Mouse (Mus musculus): ENCODE data around the gene Fhdc1.

The Fhdc1 gene

GRCm38 (mm10) chr3:84432797-84433445 lies 47.3 kb downstream of the Fhdc1 start:
- DNase-seq (ENCODE audit: low spot score), result no peak

DNA sequence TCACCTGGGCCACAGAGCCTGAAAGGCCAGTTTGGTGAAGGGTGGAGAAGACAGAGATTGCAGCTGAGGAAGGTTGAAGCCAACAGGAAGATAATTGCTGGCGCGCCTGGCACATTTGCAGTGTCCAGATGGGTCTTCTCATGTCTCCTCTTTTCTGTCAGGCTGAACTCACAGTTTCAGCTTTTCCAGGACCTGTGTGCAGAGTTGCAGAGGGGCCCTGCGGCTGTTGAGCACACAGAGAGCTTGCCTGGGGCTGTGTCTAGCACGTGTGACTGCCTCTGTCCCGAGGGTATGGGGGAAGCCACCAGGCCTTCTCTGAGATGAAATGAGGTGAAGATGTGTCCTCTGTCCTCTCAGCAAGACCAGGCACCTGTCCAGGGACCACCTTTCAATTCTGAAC lies 49.0 kb downstream of the Fhdc1 start:
- DNase-seq (ENCODE audit: low spot score), result no peak

DNA sequence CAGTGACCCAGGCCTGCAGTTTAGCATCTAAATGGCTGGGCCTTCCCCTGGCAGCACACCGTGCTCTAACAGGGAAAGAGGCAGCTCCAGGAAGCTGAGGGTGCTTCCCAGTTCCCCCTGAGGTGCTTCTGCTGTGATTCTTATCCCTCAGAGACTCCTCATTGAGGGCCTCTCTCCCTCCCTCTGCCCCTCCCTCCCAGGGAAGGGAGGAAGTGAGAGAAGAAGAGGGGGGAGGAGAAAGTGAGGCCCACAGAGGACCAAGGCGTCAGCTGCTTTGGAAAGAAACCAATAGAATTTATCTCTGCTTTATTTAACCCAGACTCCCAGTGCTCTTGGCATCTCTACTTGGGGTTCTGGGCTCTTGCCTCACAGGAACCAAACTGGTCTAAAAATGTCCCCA lies 50.1 kb downstream of the Fhdc1 start:
- DNase-seq (ENCODE audit: low spot score), result no peak

GRCm38 (mm10) chr3:84428994-84429725 lies 51.1 kb downstream of the Fhdc1 start:
- no peak for DNase-seq (ENCODE audit: low spot score)

DNA sequence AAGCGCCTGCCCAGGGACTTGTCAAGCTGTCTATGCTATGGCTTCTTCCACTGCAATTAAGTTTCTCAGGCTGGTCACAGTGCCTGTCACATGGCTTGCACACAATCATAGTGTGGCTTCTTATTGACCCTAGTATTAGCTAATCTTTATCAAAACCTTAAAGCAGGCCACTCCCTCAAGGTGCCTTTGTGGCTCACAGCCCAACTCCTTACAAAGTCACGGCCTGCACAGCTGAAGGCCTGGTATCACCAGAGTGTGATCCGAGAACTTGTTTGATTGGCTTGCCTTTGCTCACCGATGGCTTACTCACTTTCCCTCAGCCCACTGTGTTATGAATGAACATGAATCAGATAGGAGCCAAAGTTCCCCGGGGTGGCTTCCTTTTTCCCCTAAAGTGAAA lies 52.5 kb downstream of the Fhdc1 start:
- no peak for DNase-seq (ENCODE audit: low spot score)

- no peak for DNase-seq (ENCODE audit: low spot score)
These were observed 57.9 kb downstream of the Fhdc1 start for GRCm38 (mm10) chr3:84422340-84422739.

DNA sequence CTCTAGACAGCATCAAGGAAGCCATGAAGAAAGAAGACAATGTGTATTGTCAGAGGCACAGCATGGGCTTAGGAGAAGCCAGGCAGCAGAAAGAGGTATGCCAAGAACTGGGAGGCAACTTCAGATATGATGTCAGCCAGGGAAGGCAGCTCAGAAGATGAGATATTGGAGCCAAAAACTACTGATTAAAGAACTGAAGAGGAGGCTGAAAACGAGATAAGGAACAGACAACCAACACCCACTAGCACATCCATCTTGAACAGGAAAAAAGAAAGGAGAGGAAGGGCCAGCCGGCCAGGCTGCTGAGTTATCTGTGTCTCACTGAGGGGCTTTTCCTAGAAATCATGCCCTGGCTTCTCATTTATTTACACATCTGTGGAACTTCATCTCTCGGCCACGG lies 66.4 kb downstream of the Fhdc1 start:
- DNase-seq (ENCODE audit: low spot score), result peak; percentile 52

DNA sequence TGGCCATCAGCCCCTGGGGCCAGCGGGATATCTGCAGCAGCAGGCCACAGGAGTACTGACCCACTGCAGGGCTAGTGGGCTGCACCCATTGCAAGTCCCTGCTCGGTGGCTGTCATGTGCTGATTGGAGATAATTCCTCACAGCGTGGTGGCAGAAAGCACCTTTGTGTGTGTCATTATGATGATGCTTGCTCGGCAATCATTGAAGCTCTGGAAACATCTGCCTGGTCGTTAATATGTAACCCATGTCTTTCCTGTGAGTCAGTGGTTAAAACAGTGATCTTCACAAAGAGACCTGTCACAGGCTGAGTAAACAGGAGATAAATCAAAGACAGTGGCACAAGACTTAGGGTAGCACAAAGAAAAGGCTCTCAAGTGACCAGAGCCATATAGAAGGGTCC lies 67.3 kb downstream of the Fhdc1 start:
- DNase-seq (ENCODE audit: low spot score), result no peak

- no peak for DNase-seq (ENCODE audit: low spot score)
These were observed 70.8 kb downstream of the Fhdc1 start for GRCm38 (mm10) chr3:84409474-84409862.

- DNase-seq (ENCODE audit: low spot score), result no peak
These were observed 71.3 kb downstream of the Fhdc1 start for GRCm38 (mm10) chr3:84408756-84409473.

- no peak for DNase-seq (ENCODE audit: low spot score)
These were observed 74.7 kb downstream of the Fhdc1 start for GRCm38 (mm10) chr3:84405523-84405922.

GRCm38 (mm10) chr3:84403389-84403788 lies 76.8 kb downstream of the Fhdc1 start:
- DNase-seq (ENCODE audit: low spot score), result no peak

DNA sequence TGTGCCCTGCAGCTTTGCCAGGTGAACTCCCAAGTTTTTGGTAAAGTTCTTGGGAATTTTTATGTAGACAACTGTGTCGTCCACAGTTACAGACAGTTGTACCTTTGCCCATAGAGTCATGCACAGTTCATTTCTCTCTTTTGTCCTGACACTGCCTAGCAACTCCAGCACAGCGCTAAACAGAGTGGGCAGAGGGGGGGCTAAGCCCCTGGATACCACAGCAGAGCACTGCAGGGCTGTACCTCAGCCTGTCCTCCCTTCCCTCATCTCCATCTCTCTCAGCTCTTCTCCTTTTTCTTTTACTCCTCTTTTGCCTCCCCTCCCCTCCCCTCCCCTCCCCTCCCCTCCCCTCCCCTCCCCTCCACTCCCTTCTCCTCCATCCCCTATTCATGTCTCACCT lies 77.5 kb downstream of the Fhdc1 start:
- no peak for DNase-seq (ENCODE audit: low spot score)

DNA sequence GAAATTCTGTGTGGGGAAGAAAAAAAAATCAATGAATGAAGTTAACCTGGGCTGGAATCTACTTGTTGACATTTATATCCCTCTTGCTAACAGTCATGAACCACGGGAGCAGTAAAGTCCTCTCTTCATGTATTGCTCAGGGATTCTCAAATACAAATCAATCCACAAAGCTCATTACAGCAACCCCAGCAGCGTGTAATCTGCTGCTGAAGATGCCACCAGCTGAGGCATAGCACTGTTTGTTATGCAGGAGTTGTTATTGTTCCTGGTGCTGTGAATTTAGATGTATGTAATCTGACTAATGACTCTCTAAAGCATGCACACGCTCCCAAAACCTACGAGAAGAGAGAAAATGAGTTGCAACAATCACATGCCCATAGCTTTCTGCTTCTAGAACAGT lies 82.3 kb downstream of the Fhdc1 start:
- no peak for DNase-seq (ENCODE audit: low spot score)

DNA sequence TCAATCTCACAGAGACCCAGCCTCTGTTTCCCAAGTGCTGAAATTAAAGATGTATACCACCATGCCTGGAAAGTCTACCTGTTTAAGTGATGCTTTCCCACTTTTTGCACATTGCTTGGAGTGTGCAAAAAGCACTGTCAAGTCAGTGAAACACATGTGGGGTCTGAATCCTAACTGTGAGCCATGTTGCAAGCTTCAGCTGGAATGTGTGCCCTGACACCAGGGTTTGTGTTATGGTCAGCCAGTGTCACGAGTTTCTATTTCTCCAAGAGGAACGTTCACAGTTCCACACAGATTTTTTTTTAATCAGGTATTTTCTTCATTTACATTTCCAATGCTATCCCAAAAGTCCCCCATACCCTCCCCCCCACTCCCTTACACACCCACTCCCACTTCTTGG lies 84.0 kb downstream of the Fhdc1 start:
- DNase-seq (ENCODE audit: low spot score), result no peak

DNA sequence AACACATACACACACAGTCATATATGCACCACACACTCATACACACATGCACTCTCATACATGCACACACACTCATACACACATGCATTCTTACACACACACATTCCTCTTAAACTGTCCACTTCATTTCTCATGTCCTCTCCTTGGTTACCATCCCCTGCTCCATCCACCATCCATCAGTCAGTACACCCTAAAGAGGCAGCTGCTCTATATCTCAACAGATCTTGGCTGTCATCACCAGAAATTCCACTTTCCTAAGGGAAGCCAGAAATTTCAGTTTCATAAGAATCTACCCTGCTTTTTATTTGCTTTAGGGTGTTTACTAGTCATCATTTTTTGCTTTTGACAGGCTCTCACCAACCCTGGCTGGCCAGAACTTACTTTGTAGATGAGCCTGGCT lies 84.4 kb downstream of the Fhdc1 start:
- no peak for DNase-seq (ENCODE audit: low spot score)

- DNase-seq (ENCODE audit: low spot score), result no peak
These were observed 85.3 kb downstream of the Fhdc1 start for GRCm38 (mm10) chr3:84394841-84395447.

Data from c-Kit-positive CD71-positive TER-119-positive erythroid progenitor cells, embryonic 14.5 days (primary cell).